Mouse (Mus musculus): Measurements from ENCODE around the gene Pank3. TPM values are rescaled to one million over a fixed set of nuclear protein-coding genes. Genes with fewer than 3 reads are reported as not detected.
"Not testable (repeated sequence)": the region's sequence is repeated elsewhere in the genome, so short reads cannot be mapped to it uniquely, and the experiment has no call there.

Gene Pank3
- total RNA-seq, 2 experiments from 2014 or later: 50.6 to 50.7 TPM

DNA sequence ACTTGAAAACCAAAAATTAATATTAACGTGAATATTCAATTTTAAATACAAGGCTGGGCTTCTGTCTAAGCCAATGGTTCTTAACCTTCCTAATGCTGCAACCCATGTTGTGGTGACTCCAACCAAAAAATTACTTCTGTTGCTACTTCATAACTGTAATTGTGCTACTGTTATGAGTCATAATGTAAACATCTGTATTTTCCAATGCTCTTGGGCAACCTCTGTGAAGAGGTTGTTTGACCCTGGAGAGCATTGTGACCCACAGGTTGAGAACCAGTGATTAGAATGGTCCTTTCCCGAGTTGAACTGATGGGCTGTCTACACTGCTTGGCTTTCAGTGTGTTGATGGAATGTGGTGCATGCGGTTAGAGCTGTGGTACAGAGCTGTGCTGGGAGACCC is 7.2 kb downstream of the Pank3 start:
- no peak for DNase-seq

GRCm38 (mm10) chr11:35780336-35780735 is 11.1 kb downstream of the Pank3 start:
- no peak for DNase-seq

DNA sequence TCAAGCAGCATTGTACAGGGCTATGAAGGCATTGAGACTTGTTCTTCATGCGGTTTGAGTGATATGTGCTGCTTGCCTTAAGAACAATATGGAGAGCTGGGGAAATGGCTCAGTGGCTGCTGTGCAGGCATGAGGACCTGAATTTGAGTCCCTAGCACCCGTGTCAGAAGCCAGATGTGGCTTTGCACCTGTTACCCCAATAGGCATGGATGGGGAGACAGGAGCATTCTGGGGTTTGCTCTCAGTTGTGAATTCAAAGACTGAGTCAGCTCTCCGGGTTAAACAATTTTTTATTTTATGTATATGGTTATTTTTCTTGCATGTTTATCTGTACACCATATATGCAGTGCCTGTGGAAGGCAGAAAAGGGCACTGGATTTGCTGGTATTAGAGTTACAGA is 13.2 kb downstream of the Pank3 start:
- no peak for DNase-seq

GRCm38 (mm10) chr11:35783038-35783437 is 13.8 kb downstream of the Pank3 start:
- DNase-seq: no peak

- no peak for DNase-seq
Observed at GRCm38 (mm10) chr11:35784002-35784401, 14.7 kb downstream of the Pank3 start.

GRCm38 (mm10) chr11:35784537-35784936 is 15.3 kb downstream of the Pank3 start:
- no peak for DNase-seq

GRCm38 (mm10) chr11:35788443-35788842 is 19.2 kb downstream of the Pank3 start:
- no peak for DNase-seq

DNA sequence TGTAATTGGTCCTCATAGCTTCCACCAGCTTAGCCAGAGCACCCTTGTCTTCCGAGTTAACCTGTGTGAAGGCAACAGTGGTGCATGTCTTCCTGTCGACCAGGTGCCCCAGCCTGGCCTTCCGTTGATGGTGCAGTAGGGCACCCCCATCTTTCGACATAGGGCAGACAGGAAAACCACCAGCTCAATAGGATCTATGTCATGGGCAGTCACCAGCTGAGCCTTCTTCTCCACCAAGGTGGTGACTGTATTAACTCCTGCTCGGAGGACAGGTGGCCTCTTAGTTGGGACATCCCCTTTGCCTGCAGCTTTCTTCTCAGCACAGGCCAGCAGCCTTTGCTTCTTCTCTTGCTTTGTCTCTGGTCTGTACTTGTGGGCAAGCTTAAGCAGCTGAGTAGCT is 23.5 kb downstream of the Pank3 start:
- DNase-seq: not testable (repeated sequence)

DNA sequence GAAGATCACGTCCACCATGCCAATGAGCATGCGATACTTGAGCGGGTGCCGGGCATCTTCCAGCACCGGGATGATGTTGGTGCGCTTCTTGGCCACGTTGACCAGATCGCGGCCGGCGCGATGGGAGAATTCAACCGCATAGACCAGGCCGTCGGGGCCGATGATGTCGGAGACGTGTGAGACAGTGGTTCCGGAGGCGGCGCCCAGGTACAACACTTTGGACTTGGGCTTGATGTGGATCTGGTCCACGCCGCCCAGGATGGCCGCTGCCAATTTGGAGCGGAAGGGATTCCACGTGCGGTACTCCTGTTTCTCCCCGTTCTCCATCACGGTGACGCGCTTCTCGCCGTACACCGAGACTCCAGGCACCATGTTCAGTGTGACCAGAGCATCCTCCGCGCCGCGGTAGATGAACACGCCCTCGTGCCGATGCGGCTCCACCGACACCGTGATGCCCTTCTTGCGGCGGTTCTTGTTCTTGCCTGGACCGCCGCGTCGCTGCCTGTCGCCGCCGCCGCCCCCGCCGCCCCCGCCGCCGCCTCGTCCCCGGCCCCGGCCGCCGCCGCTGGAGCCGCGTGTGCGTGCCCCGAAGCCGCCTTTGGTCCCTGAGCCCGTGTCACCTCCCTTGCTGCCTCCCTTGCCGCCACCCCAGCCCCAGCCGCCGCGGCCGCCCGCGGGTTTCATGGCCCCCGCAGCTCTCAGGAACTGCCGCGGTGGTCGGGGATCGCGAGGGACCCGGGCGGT is 28.6 kb downstream of the Pank3 start:
- DNase-seq: peak; percentile 4

DNA sequence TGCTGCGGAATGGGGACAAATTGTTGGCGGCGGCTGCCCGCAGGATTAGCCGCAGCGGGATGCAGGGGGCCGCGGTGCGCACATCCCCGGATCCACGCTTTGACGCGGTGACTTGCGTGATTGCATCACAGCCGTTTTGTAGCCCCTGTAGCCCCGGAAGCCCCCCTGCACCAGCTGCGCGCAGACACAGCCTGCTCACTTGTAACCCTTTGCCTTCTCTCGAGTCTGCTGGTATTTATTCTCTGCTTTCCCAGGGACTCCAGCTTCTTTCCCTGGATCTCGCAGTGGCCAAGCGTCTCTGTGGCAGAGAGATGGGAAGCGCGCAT is 29.2 kb downstream of the Pank3 start:
- DNase-seq: no peak

DNA sequence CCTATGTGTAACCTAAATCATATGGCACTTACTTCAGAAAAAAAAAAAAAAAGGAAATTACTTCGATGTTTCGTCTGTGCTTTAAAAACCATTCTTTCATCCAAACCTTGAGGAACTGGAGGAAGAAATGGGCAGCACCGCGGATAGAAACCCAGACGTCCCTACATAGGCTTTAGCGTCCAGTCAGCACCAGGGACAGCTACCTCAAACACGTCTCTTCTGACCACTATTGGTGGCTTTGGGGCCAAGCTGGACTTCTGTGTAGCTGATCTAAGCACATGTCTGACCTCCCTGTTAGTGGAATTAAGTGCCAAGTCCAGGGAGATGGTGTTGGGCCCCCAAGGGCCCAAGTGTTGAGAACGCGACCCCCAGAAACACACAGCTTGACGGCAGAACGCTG is 29.6 kb downstream of the Pank3 start, which contains the start of gene Fbll1:
Gene Fbll1 (minus strand): TSS at position 11 of the 400 bp plus-strand sequence.
- DNase-seq: peak; percentile 77

GRCm38 (mm10) chr11:35801332-35801731 is 32.0 kb downstream of the Pank3 start:
- DNase-seq: no peak

DNA sequence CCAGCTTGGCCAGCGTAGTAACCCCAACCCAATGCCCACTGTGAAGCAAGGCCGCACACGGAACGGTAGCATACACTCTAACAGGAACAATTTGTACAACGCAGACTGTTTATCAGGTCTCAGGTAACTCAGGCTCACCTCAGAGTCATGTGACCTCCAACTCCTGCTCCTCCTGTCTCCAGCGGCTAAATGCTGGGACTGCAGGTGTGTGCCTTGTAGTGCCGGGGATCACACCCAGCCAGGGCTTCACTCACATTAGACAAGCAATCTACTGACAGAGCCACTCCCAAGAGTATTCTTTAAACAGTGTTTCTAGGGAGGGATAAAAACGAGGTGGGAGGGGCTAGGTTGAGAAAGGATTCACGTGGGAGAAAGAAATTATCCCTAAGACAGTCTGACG is 42.2 kb downstream of the Pank3 start:
- DNase-seq: no peak

GRCm38 (mm10) chr11:35816316-35816715 is 47.0 kb downstream of the Pank3 start:
- no peak for DNase-seq

DNA sequence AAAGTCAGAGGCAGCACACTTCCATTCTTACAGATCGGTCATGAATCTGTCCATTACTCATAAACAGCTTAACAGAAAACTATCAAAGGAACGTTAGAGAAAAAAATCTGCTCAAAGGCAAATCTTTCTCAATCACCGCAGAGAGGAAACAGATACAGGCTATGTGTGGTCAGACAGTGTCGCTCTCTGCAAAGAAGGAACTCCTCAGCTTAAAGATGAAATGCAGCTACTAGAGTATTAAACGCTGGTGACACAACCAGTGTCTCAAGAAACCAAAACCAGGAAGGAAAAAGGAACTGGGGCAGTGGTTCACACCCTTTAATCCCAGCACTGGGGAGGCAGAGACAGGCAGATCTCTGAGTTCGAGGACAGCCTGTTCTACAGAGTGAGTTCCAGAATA is 58.4 kb downstream of the Pank3 start:
- no peak for DNase-seq

DNA sequence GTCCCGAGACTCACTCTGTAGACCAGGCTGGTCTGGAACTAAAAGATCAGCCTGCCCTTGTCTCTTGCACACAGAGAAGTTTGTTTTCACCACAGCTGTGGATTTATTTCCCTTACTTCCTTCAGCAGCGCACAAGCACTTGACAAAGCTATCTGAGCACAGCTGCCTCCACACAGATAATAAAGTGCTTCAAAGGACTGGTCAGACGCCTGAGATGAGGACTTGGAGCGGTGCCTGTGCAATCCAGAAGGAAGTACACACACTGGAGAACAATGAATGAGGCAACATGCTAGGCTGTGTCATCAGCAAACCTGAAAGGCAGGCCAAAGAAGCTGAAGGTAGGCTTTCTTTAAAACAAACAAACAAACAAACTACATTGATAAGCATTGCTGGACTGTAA is 62.9 kb downstream of the Pank3 start:
- DNase-seq: no peak

- no peak for DNase-seq
Observed at GRCm38 (mm10) chr11:35833270-35833669, 64.0 kb downstream of the Pank3 start.

DNA sequence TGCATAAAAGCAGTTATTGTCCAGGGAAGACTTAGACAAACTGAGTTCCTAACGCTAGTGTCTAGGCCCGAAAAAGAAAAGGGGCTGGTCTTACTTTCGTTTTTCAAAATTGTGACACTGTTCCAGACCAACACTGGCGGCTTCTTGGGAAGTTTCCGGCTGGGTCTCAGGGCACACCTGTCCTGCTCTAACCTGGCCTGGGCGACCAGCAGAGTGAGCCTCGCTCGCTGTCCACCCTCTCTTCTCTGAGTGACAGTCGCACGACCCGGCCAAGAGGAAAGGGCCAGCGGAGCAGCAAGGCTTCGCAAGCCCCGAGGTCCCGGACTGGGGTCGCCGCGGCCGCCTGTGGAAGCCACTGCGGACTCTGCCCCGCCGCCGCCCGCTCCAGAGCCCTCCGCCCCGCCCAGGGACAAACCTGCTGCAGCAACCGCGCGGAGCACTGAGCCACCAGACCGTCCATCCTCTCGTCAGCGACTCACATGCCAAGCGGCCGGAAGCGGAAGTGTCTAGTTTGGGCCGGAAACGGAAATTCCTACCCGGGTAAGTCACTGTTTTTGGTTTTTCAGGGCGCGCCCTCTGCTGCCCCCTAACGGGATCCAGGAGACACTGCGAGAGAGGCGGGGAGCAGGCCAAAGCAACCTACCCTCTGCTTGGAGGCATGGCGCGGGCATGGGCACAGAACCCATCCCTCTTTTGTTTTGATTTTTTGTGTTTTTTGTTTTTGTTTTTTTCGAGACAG is 64.9 kb downstream of the Pank3 start, which contains the start of gene Rars:
Gene Rars (minus strand): TSS at position 485 of the 739 bp plus-strand sequence.
- DNase-seq: peak; percentile 95

GRCm38 (mm10) chr11:35837156-35838126 is 68.2 kb downstream of the Pank3 start:
- no peak for DNase-seq

DNA sequence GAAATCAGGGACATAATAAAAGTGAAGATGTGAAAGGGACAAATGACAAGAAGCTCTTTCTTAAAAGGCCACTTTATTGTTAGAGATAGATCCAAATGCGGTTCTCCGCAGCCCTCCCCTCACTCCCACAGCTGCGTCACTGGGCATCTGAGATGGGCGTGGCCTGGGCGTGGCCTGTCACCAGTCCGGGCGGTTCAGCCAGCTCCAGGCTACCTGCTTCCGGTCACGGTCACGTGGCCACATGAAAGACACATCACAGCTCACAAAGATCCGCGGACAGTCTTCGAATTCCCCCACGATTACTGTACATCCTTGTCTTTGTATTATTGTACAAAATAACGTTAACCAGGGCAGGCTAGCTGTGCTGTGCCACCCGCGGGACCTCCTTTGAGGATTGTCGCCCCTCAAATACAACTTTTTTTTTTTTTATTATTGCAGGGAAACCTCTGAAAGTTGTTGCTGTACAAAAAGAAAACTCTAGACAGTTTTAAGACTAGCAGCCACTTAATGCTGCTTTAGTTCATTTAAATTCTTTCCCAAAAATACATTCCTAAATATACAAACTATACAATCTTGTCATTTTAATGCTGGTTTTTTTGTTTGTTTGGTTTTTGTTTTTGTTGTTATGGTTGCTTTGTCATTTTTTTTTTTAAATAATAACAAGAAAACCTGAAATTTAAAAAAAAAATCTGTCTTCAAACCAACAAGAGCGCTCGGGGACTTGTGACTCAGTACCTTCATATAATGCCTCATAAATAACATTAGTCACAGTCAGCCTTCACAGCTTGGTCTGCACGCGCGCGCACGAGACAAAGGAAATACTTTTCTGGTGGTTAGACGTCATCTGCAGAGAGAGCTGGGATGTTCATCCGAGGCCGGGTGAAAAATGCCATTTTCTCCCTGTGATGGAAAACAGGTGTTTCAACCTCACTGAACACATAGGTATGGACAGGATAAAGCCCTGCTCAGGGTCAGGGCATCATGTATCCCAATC is 69.4 kb downstream of the Pank3 start:
- peak; percentile 95 for DNase-seq

DNA sequence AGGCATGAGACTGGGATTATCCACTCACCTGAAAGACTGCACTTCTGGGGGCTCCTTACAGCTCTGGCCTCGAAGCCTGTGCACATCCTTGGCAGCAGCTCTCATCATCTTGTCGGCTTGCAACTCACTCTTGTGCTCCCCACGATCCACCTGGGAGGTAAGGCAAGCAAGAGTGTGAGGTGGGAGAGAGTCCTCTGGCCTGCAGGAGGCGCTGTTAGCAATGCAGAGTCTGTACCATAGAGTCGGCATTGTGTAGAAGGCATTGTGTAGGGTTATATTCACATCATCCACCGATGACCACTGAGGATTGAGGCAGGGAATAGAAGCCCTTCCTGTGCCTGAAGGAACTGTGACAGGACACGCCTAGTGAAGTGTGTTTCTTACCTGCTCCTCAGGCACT is 71.0 kb downstream of the Pank3 start:
- DNase-seq: no peak
